Mouse (Mus musculus) CH12.LX (cell line): ENCODE results near the gene Henmt1. TPM values are rescaled to one million over a fixed set of nuclear protein-coding genes. Genes with fewer than 3 reads are reported as not detected.

ENCODE experiments used
- DNase-seq: peaks from one replicate; pipeline ENCODE4 v3.0.0-alpha.2; 2013; ENCODE audit errors: extremely low read depth
- H3K27ac ChIP-seq: 2 replicates; pipeline ENCODE4 v1.5.1; 2012; ENCODE audit warnings: low read depth, mild to moderate bottlenecking, control low read depth, moderate library complexity; ENCODE audit not compliant: insufficient read depth
- H3K27me3 ChIP-seq: replicated peaks from 2 replicates; pipeline ENCODE3; 2012; ENCODE audit warnings: inconsistent platforms
- H3K36me3 ChIP-seq, 2 experiments: replicated peaks in 1 of 2; 2 replicates each; pipeline versions ENCODE3 to v1.6.1; 2012; ENCODE audit warnings: inconsistent platforms in 1 of 2, low read length in 1 of 2, mild to moderate bottlenecking in 1 of 2, mixed read lengths in 1 of 2, moderate library complexity in 1 of 2; ENCODE audit not compliant: control insufficient read depth in 1 of 2, insufficient read depth in 1 of 2
- H3K4me1 ChIP-seq, 2 experiments: 2 replicates each; pipeline ENCODE4 v1.6.1; 2012; ENCODE audit warnings: inconsistent platforms in 1 of 2, moderate library complexity in 1 of 2; ENCODE audit not compliant: insufficient read depth in 2 of 2, control insufficient read depth in 1 of 2
- H3K4me2 ChIP-seq: 2 replicates; pipeline ENCODE4 v1.6.1; 2012; ENCODE audit warnings: low read depth, mild to moderate bottlenecking, control low read depth; ENCODE audit not compliant: poor library complexity, insufficient read depth, severe bottlenecking
- H3K4me3 ChIP-seq, 3 experiments: fragments of 150-350 bp in 1 of 3; sonication (generic) in 1 of 3; replicated peaks in 1 of 3; 2 replicates each; pipeline versions ENCODE3 to v1.5.1; 2011 to 2012; ENCODE audit warnings: low read depth in 2 of 3, low read length in 2 of 3, mild to moderate bottlenecking in 2 of 3, moderate library complexity in 2 of 3, control low read depth in 1 of 3, improper control_type of control experiment in 1 of 3, inconsistent platforms in 1 of 3, mixed read lengths in 1 of 3; ENCODE audit not compliant: poor library complexity in 1 of 3
- H3K79me2 ChIP-seq: replicated peaks from 2 replicates; pipeline ENCODE4 v1.6.1; 2012; ENCODE audit warnings: mild to moderate bottlenecking, moderate library complexity; ENCODE audit not compliant: control insufficient read depth, poor library complexity, insufficient read depth, severe bottlenecking; ENCODE audit errors: extremely low read depth
- H3K9ac ChIP-seq: 2 replicates; pipeline ENCODE4 v1.6.1; 2012; ENCODE audit warnings: low read depth, mild to moderate bottlenecking, control low read depth, moderate library complexity; ENCODE audit not compliant: insufficient read depth
- H3K9me3 ChIP-seq: replicated peaks from 2 replicates; pipeline ENCODE3; 2012; ENCODE audit warnings: low read length, inconsistent platforms, mixed read lengths
- BHLHE40 ChIP-seq: IDR thresholded peaks from 2 replicates; pipeline ENCODE4 v1.6.1; 2011; ENCODE audit warnings: mild to moderate bottlenecking, low read depth, low read length, improper control_type of control experiment
- CHD1 ChIP-seq: IDR thresholded peaks from 2 replicates; pipeline ENCODE4 v1.6.1; 2012; ENCODE audit warnings: low read depth, low read length, improper control_type of control experiment, inconsistent platforms
- CTCF ChIP-seq, 2 experiments: IDR thresholded peaks in 1 of 2; conservative IDR thresholded peaks in 1 of 2; 2 replicates each; pipeline ENCODE4 v1.5.1; 2011 to 2012; ENCODE audit warnings: low read depth in 2 of 2, low read length in 2 of 2, improper control_type of control experiment in 1 of 2, inconsistent platforms in 1 of 2, mild to moderate bottlenecking in 1 of 2, moderate library complexity in 1 of 2
- E2F4 ChIP-seq: IDR thresholded peaks from 2 replicates; pipeline ENCODE4 v1.6.1; 2011; ENCODE audit warnings: low read depth, low read length, improper control_type of control experiment; ENCODE audit not compliant: insufficient replicate concordance
- EP300 ChIP-seq: IDR thresholded peaks from 2 replicates; pipeline ENCODE4 v1.6.1; 2011; ENCODE audit warnings: low read length, improper control_type of control experiment
- ETS1 ChIP-seq: conservative IDR thresholded peaks from 2 replicates; pipeline ENCODE4 v1.6.1; 2012; ENCODE audit warnings: low read depth, mild to moderate bottlenecking, inconsistent platforms, low read length, improper control_type of control experiment, moderate library complexity
- HCFC1 ChIP-seq: IDR thresholded peaks from 2 replicates; pipeline ENCODE4 v1.6.1; 2012; ENCODE audit warnings: low read depth, mild to moderate bottlenecking, inconsistent platforms, low read length, improper control_type of control experiment
- IRF4 ChIP-seq: IDR thresholded peaks from 2 replicates; pipeline ENCODE4 v1.6.1; 2014; ENCODE audit warnings: low read depth, mild to moderate bottlenecking, inconsistent platforms, low read length, improper control_type of control experiment
- JUN ChIP-seq: IDR thresholded peaks from 2 replicates; pipeline ENCODE4 v1.6.1; 2011; ENCODE audit warnings: low read depth, mild to moderate bottlenecking, low read length, improper control_type of control experiment, moderate library complexity; ENCODE audit not compliant: insufficient read depth
- MAX ChIP-seq: IDR thresholded peaks from 2 replicates; pipeline ENCODE4 v1.6.1; 2011; ENCODE audit warnings: low read length, improper control_type of control experiment
- MAZ ChIP-seq: IDR thresholded peaks from 2 replicates; pipeline ENCODE4 v1.6.1; 2012; ENCODE audit warnings: low read depth, mild to moderate bottlenecking, inconsistent platforms, low read length, improper control_type of control experiment, moderate library complexity
- MEF2A ChIP-seq: IDR thresholded peaks from 2 replicates; pipeline ENCODE4 v1.6.1; 2014; ENCODE audit warnings: low read depth, mild to moderate bottlenecking, inconsistent platforms, low read length, improper control_type of control experiment, borderline replicate concordance
- MXI1 ChIP-seq: IDR thresholded peaks from 2 replicates; pipeline ENCODE4 v1.6.1; 2011; ENCODE audit warnings: mild to moderate bottlenecking, low read depth, low read length, improper control_type of control experiment
- MYC ChIP-seq: IDR thresholded peaks from 2 replicates; pipeline ENCODE4 v1.6.1; 2011; ENCODE audit warnings: low read depth, mild to moderate bottlenecking, improper control_type of control experiment, low read length
- NELFE ChIP-seq: IDR thresholded peaks from 2 replicates; pipeline ENCODE4 v1.6.1; 2011; ENCODE audit warnings: low read depth, low read length, improper control_type of control experiment
- NRF1 ChIP-seq: IDR thresholded peaks from 2 replicates; pipeline ENCODE4 v1.6.1; 2014; ENCODE audit warnings: low read depth, mild to moderate bottlenecking, inconsistent platforms, low read length, improper control_type of control experiment, moderate library complexity
- PAX5 ChIP-seq: IDR thresholded peaks from 2 replicates; pipeline ENCODE4 v1.6.1; 2012; ENCODE audit warnings: low read length, inconsistent platforms, mixed read lengths
- POLR2A ChIP-seq: IDR thresholded peaks from 2 replicates; pipeline ENCODE4 v1.6.1; 2011; ENCODE audit warnings: low read depth, mild to moderate bottlenecking, improper control_type of control experiment, low read length
- POLR2AphosphoS2 ChIP-seq: IDR thresholded peaks from 2 replicates; pipeline ENCODE4 v1.6.1; 2011; ENCODE audit warnings: low read depth, low read length, improper control_type of control experiment
- RAD21 ChIP-seq: IDR thresholded peaks from 2 replicates; pipeline ENCODE4 v1.6.1; 2011; ENCODE audit warnings: low read depth, mild to moderate bottlenecking, low read length, improper control_type of control experiment, moderate library complexity
- RCOR1 ChIP-seq: conservative IDR thresholded peaks from 2 replicates; pipeline ENCODE4 v1.6.1; 2012; ENCODE audit warnings: low read depth, mild to moderate bottlenecking, inconsistent platforms, low read length, improper control_type of control experiment
- SIN3A ChIP-seq: IDR thresholded peaks from 2 replicates; pipeline ENCODE4 v1.6.1; 2012; ENCODE audit warnings: low read length, improper control_type of control experiment, inconsistent platforms
- SMC3 ChIP-seq: IDR thresholded peaks from 2 replicates; pipeline ENCODE4 v1.6.1; 2011; ENCODE audit warnings: low read depth, low read length, improper control_type of control experiment
- TBP ChIP-seq: conservative IDR thresholded peaks from 2 replicates; pipeline ENCODE4 v1.6.1; 2011; ENCODE audit warnings: low read depth, low read length, improper control_type of control experiment
- TCF12 ChIP-seq: IDR thresholded peaks from 2 replicates; pipeline ENCODE4 v1.6.1; 2014; ENCODE audit warnings: low read depth, mild to moderate bottlenecking, inconsistent platforms, low read length, improper control_type of control experiment
- UBTF ChIP-seq: IDR thresholded peaks from 2 replicates; pipeline ENCODE4 v1.6.1; 2012; ENCODE audit warnings: low read depth, mild to moderate bottlenecking, inconsistent platforms, low read length, improper control_type of control experiment, moderate library complexity
- USF1 ChIP-seq: IDR thresholded peaks from 2 replicates; pipeline ENCODE4 v1.6.1; 2014; ENCODE audit warnings: low read depth, mild to moderate bottlenecking, inconsistent platforms, low read length, improper control_type of control experiment
- USF2 ChIP-seq: conservative IDR thresholded peaks from 2 replicates; pipeline ENCODE4 v1.6.1; 2011; ENCODE audit warnings: low read depth, low read length, improper control_type of control experiment
- ZMIZ1 ChIP-seq: IDR thresholded peaks from 2 replicates; pipeline ENCODE4 v1.6.1; 2012; ENCODE audit warnings: low read depth, mild to moderate bottlenecking, inconsistent platforms, low read length, improper control_type of control experiment
- ZNF384 ChIP-seq: IDR thresholded peaks from 2 replicates; pipeline ENCODE4 v1.6.1; 2012; ENCODE audit warnings: low read depth, low read length, improper control_type of control experiment, inconsistent platforms
- dilution Hi-C: fragments of 300-500 bp; cut with MboI; formaldehyde crosslinking; loops from 2 replicates; pipeline ENCODE4 v1.14.3; 2020; ENCODE audit warnings: low sequenced_read_pairs; ENCODE audit not compliant: extremely low pct_unique_long_range_greater_than_20kb, extremely low pct_ligation_motif_present
- in situ Hi-C: fragments of 300-500 bp; cut with MboI; formaldehyde crosslinking; loops from 3 replicates; pipeline ENCODE4 v1.14.3; 2019; ENCODE audit warnings: low sequenced_read_pairs, low pct_ligation_motif_present, low pct_unique_long_range_greater_than_20kb, mixed read lengths
- polyA plus RNA-seq: library from polyadenylated mRNA; unstranded; fragments of >175 nt; gene quantifications from 2 replicates; pipeline ENCODE4 v1.2.1, GENCODE M21; 2012; ENCODE audit warnings: low read depth; ENCODE audit not compliant: insufficient read length
- total RNA-seq, 2 experiments: library from RNA; depleted of rRNA; stranded (reverse); fragments of 300-350 nt in 1 of 2; fragments of >200 nt in 1 of 2; gene quantifications; 2 replicates each; pipeline ENCODE4 v1.2.3; 2012 to 2014

Gene Henmt1
- total and polyA plus RNA-seq, 3 experiments, result not detected

DNA sequence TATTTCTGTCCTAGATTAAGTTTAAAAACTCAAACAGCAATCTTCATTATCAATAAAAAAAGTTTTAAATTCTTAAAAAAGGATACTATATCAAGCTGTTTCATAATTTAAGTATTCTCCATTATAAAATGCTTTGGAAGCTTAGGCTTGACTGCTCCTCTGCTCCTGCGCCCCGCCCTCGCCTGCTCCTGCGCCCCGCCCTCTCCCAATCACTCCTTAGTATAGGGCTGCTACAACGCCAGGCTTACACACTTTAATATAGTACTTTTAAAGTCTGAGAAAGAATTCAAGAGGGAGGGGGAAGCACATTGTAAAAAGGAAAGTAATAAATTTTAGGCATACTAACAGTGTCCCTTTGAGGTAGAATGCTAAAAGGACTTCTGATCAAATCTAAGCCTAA, 36.7 kb upstream of the Henmt1 start:
- no peaks in the 10 kb centered on the region for H3K27me3 ChIP-seq
- peaks cover 33% of the 10 kb centered on the region for H3K79me2 ChIP-seq
- peaks cover 6 to 56% of the 10 kb centered on the region in 2 experiments; a peak in 3 of 4 replicates for H3K4me1 ChIP-seq
- H3K4me3 ChIP-seq, result no peak overlapping the region
- no peak overlapping the region for H3K4me2 ChIP-seq
- no peaks in the 10 kb centered on the region for H3K9me3 ChIP-seq
- in situ Hi-C loops, result loop anchor here (5.0 kb wide), 2 partner anchors 46 to 126 kb away; no protein-coding TSS in a partner anchor
- peaks cover 30 to 60% of the 10 kb centered on the region in 2 experiments for H3K36me3 ChIP-seq
- no peak for TF ChIP-seq MAZ
- TF ChIP-seq BHLHE40, result no peak
- TF ChIP-seq EP300, result no peak
- TF ChIP-seq UBTF, result no peak
- no peak for TF ChIP-seq ETS1
- no peak for TF ChIP-seq NELFE
- TF ChIP-seq POLR2AphosphoS2, result no peak
- no peak for TF ChIP-seq SIN3A
- TF ChIP-seq MEF2A, result no peak
- TF ChIP-seq CTCF (conservative IDR thresholded peaks at IDR 0.05 in 1 of 2, IDR thresholded peaks at IDR 0.05 in 1 of 2; ENCODE audit: low read depth in 2 of 2, low read length in 2 of 2), result no peak
- TF ChIP-seq RCOR1, result no peak
- TF ChIP-seq E2F4, result no peak
- TF ChIP-seq TBP, result no peak
- TF ChIP-seq MYC, result no peak
- no peak for TF ChIP-seq SMC3
- no peak for TF ChIP-seq RAD21
- TF ChIP-seq CHD1, result no peak
- TF ChIP-seq USF2, result no peak
- no peak for TF ChIP-seq MAX
- TF ChIP-seq, all 38 proteins: peak for 0
- H3K27ac ChIP-seq, result no peak overlapping the region
- dilution Hi-C loops, result no loop called here
- no peak overlapping the region for H3K9ac ChIP-seq
- no peak for DNase-seq

DNA sequence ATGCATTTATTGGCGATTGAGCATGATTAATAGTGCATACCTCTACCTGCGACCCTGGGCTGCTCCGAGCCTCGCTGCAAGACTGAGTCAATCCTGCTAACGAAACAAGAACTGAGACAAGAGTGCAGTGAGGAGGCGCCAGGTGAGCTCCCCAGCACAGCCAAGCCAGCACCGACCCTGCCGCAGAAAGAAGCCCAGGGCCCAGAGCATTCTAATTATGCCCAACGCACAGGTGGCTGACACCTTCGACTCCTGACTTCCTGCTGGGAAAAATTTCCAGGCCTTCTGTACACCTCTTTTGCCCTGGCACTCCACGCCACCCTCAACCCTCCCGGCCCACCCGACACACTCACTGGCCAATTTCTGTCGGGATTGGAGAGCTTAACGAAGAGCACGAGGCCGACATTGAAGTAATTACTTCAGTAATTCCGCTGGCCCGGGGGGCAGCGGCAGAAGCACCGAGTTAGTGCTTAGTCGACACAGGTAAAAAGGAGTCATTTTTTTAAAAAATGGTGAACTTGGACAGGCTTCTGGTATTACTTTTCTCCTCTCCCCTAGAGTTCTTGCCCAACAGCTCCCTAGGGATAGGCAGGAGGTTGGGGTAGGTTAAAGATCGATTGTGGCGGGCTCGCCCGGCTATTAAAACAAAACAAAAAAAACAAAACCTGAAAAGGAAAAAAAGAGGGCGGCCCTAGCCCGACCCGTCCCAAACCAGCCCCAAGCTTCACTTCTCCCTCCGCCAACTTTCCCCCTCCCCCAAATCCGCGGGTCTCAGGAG, 29.2 kb upstream of the Henmt1 start:
- Histone ChIP-seq H3K4me3 (peak overlapping the region; percentile 71 to 99 (median 87)), H3K4me2 (peak overlapping the region; percentile 70; the same call in 1 of the 2 replicates), H3K27me3 (no peaks in the 10 kb centered on the region), H3K4me1 (peaks cover 4 to 32% of the 10 kb centered on the region in 2 experiments; a peak in 3 of 4 replicates), H3K9me3 (no peaks in the 10 kb centered on the region), H3K9ac (peak overlapping the region; percentile 93), H3K36me3 (peaks cover 13 to 32% of the 10 kb centered on the region in 2 experiments), H3K27ac (peak overlapping the region; percentile 97), H3K79me2 (peaks cover 48% of the 10 kb centered on the region)
- dilution Hi-C loops (no loop called here), in situ Hi-C loops (no loop called here)
- DNase-seq, result peak; percentile 52
- TF ChIP-seq POLR2A (0 out of 2 replicates have a peak, but pooled peaks have one; percentile 19), SMC3 (no peak), ETS1 (no peak; the same call in 1 of the 2 replicates), RAD21 (no peak; the same call in 1 of the 2 replicates), CTCF (conservative IDR thresholded peaks at IDR 0.05 in 1 of 2, IDR thresholded peaks at IDR 0.05 in 1 of 2; ENCODE audit: low read depth in 2 of 2, low read length in 2 of 2) (no peak), ZNF384 (no peak), USF1 (no peak), JUN (no peak), MAZ (peak; percentile 27; the same call in 1 of the 2 replicates), UBTF (peak; percentile 77), PAX5 (no peak), TCF12 (peak; percentile 57), E2F4 (no peak), CHD1 (no peak), MXI1 (no peak; the same call in 1 of the 2 replicates), RCOR1 (no peak), NRF1 (no peak), BHLHE40 (no peak), NELFE (no peak), MAX (no peak), HCFC1 (no peak), IRF4 (peak; percentile 83; the same call in 1 of the 2 replicates), ZMIZ1 (no peak)
